Mouse (Mus musculus): ENCODE data around the gene Hras.

GRCm38 (mm10) chr7:141146043-141146595 is 47.7 kb downstream of the Hras start:
- TF ChIP-seq CTCF (IDR thresholded peaks at IDR 0.05; ENCODE audit: low read depth) = no peak
- TF ChIP-seq EP300 (IDR thresholded peaks at IDR 0.05; ENCODE audit: low read depth) = no peak; the same call in 1 of the 2 replicates

Data from liver, postnatal 0 days (tissue).